Mouse (Mus musculus): ENCODE results near the gene Dr1.
"Not testable (repeated sequence)": the region's sequence is repeated elsewhere in the genome, so short reads cannot be mapped to it uniquely, and the experiment has no call there.

Gene Dr1

GRCm38 (mm10) chr5:108268127-108269062, at the start of gene Dr1:
Gene Dr1, plus strand, starts transcription at chr5:108268897.
- DNase-seq (ENCODE audit: low spot score), result peak; percentile 87

- DNase-seq (ENCODE audit: low spot score), result no peak
These were observed 44.6 kb upstream of the Dr1 start for GRCm38 (mm10) chr5:108224077-108224476.

GRCm38 (mm10) chr5:108226159-108226558, 42.5 kb upstream of the Dr1 start:
- no peak for DNase-seq (ENCODE audit: low spot score)

- peak; percentile 86 for DNase-seq (ENCODE audit: low spot score)
These were observed 22.4 kb upstream of the Dr1 start for GRCm38 (mm10) chr5:108246314-108246765.

DNA sequence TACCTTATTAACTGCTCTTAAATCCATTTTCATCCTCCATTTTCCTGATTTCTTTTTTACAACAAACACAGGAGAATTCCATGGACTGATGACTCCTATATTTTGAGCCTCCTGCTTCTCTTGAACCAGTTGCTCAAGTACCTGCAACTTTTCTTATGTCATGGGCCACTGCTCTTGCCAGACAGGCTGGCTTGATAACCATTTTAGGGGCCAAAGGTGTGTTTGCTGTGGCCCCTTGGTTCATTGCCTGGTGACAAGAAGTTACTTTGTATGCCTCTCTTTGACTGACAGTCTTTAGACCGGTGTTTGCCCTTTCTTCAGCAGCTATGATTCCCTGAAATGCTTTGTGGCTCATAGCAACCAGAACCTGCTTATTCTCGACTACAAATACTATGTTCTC, 18.7 kb upstream of the Dr1 start:
- no peak for DNase-seq (ENCODE audit: low spot score)

GRCm38 (mm10) chr5:108255259-108255658, 13.4 kb upstream of the Dr1 start:
- no peak for DNase-seq (ENCODE audit: low spot score)

DNA sequence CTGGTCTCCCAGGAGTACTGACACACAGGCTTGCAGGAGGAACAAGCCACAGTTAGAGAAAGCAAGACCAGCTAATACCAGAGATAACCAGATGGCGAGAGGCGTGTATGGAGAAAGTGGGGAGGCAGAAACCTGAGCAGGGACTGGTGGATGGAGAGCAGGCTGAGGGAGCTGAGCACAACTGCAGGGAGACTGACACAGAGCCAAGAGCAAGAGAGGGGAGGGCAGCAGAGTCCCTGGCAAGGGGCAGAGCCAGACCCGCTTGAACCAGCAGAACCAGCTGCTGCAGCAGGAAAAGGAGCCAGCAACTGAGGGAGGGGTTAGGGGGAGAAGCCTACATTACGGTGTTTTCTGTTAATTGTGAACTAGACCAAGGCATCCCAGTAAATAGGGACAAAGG, 6.0 kb upstream of the Dr1 start:
- peak; percentile 47 for DNase-seq (ENCODE audit: low spot score)

GRCm38 (mm10) chr5:108263785-108264184, 4.9 kb upstream of the Dr1 start:
- DNase-seq (ENCODE audit: low spot score), result not testable (repeated sequence)

DNA sequence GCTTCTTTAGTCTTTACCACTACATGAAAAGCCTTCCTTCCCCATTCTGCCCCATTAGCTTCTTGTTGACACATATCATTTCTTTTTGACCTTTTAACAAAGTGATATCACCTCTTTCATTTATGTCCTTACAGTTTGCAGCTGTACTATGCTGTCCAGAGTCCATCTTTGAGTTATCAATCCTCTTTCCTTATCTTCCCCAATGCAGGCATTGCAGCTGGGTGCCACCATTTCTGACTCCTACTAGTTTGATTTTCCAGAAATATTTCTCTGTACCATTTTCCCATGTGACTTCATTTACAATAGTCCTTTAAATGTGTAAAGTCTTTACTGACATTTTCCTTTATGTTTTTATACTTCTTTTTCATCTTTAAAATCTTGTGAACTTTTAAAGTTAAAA, 1.7 kb upstream of the Dr1 start:
- DNase-seq (ENCODE audit: low spot score), result no peak

DNA sequence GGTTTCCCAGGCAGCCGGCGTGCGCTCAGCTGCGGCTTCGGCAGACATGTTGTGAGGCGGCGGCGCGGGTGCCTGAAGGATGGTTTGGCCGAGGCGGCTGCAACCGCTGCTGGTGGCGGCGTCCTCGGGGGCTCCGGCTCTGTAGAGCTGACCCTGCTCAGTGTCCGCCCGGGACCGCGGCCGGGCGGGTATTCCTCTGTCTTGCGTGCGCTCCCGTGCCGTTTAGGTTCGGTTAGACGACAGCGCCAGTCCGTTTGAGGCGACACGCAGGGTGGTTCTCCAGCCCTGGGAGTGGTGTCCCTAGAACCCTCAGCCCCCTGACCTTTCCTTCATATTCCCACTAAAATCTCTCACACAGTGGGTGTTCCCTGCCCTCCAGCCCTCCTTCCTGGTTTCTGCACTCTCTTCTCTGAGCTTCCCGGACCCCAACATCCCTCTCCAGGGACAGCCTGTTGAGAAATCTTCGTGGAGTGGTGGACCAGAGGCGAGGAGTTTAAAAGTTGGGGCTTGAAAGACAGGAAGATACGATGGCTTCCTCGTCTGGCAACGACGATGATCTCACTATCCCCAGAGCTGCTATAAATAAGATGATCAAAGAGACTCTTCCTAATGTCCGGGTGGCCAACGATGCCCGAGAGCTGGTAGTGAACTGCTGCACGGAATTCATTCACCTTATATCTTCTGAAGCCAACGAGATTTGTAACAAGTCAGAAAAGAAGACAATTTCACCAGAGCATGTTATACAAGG, 540 bp downstream of the Dr1 start:
- peak; percentile 28 for DNase-seq (ENCODE audit: low spot score)

- DNase-seq (ENCODE audit: low spot score), result no peak
These were observed 1.1 kb downstream of the Dr1 start for GRCm38 (mm10) chr5:108269811-108270151.

GRCm38 (mm10) chr5:108270415-108270814, 1.7 kb downstream of the Dr1 start:
- no peak for DNase-seq (ENCODE audit: low spot score)

- not testable (repeated sequence) for DNase-seq (ENCODE audit: low spot score)
These were observed 2.6 kb downstream of the Dr1 start for GRCm38 (mm10) chr5:108271345-108271744.

DNA sequence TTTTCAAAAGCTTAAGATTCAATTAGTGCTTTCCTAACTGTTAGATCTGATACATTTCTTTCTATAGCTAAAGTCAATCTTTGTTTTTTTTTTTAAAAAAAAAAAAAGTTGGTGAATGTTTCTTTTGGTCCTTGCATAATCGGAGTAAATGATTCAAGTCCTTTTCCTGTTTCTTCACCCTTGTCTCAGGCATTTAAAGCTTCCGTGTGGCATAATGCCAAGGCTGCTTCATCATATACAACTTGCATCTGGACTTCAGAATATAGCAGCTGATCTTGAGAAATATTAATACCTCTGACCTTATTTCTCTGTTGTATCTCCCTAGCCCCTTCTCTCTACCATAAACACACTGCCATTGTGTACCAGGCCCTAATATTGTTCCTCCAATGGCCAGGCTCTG, 18.3 kb downstream of the Dr1 start:
- no peak for DNase-seq (ENCODE audit: low spot score)

DNA sequence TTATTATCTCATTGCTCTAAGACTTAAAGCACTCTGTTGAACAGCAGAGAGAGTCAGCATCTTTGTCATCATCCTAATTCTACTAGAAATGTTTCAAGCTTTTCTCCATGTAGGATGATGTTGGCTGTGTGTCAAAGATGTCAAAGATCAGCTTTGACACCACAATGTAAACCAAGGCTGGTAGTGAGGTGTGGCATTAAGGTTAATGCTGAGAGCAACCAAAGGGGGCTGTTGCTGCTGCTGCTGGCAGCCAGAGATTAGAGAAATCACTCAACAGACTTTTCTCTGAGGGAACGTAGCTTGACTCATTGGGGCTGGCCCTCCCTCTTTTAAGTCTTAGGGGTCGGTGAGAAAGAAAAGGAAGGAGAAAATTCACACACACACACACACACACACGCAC, 32.9 kb downstream of the Dr1 start:
- no peak for DNase-seq (ENCODE audit: low spot score)

- DNase-seq (ENCODE audit: low spot score), result peak; percentile 89
These were observed 43.7 kb downstream of the Dr1 start, which contains the start of gene Pigg for GRCm38 (mm10) chr5:108312224-108313064. Gene Pigg, plus strand, starts transcription at chr5:108312609.

GRCm38 (mm10) chr5:108313065-108313860, 44.6 kb downstream of the Dr1 start:
- DNase-seq (ENCODE audit: low spot score), result peak; percentile 14

All from MN1 (cell line).